Mouse (Mus musculus) T-helper 1 cell (primary cell): ENCODE results near the gene Fezf1.

ENCODE experiments used
- in situ Hi-C: fragments of 300-600 bp; cut with MboI, MseI; formaldehyde crosslinking; loops from one replicate; pipeline ENCODE4 v1.15.1; 2025; ENCODE audit warnings: high pct_unique_total_duplicates

Gene Fezf1

DNA sequence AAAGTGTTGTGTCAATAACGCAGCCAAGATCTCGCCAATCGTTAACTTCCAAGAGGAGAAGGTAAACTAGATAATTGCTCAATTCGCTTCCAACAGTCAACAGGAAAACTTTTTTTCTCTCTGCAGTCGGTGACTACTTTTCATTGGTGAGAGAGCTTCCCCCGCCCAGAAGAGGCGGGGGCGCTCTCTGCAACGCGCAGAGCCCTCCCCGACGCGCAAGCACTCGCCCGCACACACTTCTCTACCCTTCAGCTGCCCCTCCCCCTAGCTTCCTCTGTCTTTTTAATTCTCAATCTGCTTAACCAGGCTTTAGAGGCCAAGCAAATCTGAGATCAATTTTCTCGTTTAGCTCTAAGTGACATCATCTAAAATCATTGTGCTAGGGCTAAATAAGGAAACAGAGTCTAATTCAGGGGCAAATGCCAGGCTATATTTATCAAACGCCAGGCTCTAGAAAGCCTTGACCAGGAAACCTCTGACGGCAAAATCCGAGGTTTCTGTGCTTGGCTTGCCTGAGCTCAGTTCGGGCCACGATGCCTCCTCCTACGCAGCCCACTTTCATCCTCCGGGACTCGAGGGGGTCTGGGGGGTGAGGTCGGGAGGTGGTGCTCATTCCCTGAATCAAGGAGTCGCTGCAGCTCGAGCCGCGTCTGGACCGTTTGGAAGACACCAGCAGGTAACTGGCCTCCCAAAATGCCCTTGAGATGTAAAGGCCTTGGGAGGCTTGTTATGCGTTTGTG, at the start of gene Fezf1:
Gene Fezf1 (minus strand): TSS at position 50 of the 740 bp plus-strand sequence.
- in situ Hi-C loops, result no loop called here

DNA sequence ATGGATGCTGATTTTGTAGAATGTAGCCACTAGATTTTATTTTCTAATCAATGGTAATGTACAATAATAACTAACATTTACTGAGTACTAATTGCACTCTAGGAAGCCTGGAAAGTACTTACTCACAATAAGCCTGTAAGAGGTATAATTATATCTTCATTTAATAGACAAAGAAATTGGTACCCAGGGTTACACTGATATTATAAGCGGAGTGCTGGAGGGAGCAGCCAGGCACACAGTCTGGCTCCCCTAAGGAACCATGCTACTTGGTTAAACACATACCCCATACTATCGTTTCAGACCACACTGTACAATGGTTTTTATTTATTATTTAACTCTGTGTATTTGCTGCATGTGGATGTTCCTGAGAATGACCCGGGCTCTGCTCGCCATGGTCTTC, 46.5 kb upstream of the Fezf1 start:
- in situ Hi-C loops, result no loop called here

DNA sequence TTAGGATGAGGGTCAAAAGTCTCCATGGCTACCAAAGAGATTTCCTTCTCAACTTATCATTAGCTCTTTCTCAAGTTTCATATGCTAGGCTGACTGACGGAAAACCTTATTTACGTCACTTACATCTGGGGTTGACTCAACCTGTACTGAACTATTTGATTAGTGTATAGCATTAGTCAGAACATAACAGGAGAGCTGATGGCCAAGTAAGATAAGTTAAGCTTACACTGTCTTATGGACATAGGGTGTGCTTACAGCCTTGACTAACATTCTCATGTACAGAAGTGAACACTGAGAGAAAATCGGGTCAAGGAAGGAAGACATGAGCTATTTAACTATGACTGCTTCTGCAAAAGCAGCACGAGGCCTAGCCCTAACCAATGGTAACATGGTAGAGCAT, 40.6 kb upstream of the Fezf1 start:
- in situ Hi-C loops, result no loop called here

DNA sequence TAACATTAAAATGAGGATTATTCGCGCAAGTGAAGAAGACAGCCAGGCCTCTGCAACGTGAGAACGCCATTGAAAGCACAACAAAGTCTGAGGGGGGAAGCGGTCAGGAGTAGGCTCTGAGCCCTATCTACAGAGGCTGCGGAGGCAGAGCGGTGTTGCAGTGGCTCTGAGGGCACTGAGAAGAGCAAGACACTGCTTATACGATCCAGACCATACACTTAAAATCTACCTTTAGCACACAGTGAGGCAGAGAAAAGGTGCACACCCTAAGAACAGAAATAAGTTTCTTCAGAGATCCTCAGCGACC, 33.3 kb upstream of the Fezf1 start:
- in situ Hi-C loops, result no loop called here

DNA sequence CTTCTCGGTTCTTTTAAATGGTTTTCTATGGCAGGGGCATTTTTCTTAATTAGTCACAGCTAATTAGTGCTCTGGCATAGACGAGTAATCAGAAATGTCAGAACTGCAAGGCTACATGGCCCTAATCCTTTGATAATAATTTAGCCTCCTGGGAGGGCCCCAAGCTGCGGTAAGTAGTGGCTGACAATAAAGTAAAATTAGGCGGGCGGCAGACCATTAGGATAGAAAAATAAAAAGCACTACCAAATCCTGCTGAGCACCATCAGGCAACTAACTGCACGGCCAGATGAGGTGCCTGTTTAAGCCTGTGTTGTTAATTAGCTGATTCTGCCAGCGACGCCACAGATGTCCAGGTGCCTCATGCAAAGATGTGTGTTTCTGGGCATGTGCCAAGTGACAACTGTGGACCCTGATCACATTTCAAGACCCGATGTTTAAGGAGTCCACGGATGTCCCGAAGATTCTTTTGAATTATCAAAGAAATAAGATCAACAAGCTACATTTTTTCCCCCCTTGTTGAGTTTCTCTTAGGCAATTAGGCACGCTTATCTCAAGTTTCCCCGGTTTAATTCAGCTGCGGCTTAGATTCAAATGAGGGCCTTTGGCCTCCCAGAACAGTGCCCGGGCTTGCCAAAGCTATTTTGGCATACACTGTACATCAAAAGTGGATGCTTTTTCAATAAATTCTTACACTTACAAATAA, 32.8 kb upstream of the Fezf1 start:
- in situ Hi-C loops, result no loop called here

DNA sequence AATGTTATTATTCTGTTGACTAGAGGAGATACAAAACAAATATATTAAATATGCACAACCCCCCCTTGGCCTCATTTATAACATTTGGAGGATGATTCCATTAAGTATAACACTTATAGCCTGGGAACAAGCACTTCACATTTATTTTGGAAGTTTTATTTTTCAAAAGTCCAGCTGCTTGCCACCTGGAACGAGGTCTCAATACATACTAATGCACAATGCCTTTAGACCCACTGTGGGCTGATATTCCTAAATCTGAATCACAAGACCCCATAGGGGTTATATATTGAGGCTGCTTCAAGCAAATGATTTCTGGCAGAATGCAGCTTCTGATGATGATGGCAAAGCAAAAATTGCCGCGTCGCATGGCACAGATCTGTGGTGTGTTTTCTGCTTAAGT, 25.3 kb upstream of the Fezf1 start:
- in situ Hi-C loops, result no loop called here

DNA sequence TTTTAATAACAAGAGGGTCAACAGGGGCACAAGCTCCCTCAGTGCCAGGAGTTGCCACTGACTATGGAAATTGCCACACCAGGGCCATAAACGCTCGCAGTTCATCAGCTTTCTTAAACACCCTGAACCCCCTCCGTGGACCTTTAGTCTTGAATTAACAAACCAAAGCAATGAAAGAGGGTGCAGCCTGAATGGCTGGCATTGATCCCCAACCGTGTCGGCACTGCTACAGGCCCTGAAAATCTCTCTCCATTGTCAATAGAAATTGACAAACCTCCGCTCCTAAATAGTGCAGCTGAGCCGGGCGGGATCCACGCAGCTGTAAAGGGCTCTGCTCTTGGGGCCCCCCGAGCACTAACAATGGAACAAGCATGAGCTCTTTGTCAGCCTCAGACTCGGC, 24.8 kb upstream of the Fezf1 start:
- in situ Hi-C loops, result no loop called here

DNA sequence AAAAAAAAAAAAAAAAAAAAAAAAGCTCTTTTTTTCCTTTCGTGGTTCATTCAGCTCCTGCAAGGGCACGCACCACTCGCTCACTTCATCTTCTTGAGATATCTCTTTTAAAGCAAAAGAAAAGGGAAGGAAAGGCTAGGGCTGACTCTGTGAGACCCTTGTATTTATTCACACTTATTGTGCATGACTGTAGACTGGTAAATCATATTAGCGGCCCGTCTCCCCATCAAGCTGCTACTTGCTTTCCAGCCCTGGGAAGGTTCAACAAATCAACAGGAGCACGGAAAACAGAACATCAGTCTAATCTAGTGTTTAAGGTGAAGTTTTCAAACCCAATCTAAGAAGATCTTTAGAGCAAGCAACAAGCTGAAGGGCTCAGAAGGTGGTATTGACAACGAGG, 24.4 kb upstream of the Fezf1 start:
- in situ Hi-C loops, result no loop called here

DNA sequence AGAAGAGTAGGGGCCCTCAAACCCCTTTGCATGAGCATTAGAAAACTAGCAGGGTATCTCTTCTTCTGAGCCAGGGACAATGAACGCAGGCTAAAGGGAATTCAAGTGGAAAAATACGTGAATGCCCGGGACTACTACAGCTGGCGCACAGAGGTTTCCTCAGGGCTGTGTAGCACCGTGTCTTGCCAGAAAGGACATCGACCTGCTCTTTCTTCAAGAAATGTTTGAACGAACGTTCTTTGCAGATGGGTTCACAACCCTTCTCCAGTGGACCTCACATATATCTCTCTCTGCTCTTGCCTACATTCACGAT, 12.5 kb upstream of the Fezf1 start:
- in situ Hi-C loops, result no loop called here

DNA sequence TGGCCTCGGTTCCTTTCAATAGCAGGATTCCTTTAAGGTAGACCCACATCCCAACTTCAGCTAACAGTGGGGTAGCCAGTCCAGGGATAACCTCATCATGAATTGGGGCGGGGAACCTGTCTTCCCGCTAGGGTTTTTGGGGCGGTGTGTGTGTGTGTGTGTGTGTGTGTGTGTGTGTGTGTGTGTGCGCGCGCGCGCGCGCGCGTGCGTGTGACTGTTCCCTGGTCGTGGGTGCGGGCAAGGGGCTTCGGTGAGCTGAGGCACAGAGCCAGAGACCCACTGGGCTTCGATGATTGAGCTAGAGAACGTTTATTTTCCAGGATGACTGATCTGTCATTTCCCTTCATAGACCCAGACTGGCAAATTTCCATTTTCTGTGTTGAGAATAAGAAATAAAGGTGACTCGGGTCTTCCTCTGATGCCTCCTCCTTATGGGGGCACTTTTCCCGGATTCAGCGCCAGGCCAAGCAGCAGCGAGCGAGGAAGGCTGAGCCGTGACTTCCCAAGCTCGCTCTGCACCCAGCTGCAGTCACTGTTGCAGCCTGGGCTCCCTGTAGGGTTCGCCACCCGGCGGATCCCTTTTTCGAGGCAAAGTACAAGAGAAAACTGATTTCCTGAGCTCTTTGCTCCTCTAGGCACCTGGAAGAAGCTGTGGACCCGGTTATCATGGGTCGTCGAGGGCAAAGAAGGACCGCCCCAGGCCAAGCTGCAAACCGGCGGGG, 12.0 kb upstream of the Fezf1 start:
- in situ Hi-C loops, result no loop called here

DNA sequence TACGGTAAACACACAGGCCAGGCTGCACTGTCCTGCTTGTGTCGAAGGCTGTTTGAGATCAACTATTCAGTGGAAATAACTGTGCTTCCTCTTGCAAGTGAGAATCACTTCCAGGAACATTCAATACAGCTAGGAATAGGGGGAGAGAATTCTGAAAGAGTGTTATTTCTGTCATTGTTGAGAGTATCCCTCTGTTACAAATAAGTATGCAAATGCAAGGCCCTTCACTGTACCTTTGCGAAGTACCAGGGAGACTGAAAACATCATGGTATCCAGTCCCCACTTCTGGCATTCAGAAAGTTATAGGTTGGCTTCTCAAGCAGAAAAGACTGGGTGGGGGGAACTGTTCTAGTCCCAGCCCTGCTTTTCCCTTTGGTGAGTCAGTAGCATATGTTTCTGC, 9.8 kb upstream of the Fezf1 start:
- in situ Hi-C loops, result no loop called here

DNA sequence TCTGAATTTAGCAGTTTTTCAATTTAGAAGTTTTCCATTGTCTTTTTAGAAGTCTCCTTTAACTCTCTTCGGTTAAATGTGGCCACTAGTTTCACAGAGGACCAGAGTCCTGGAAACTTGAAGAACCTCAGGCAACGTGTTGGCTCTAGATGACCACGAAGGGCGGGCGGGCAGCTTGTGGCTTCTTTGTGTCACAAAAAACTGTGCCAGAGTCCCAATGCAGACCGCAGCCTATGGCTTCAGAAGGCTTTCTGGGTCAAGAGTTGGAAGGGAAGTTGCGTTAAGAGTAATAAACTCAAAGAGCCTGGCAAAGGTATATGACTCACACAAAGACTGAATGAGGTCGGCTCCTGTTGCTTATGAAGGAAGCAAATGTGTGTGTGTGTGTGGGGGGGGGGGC, 7.0 kb upstream of the Fezf1 start:
- in situ Hi-C loops, result no loop called here

DNA sequence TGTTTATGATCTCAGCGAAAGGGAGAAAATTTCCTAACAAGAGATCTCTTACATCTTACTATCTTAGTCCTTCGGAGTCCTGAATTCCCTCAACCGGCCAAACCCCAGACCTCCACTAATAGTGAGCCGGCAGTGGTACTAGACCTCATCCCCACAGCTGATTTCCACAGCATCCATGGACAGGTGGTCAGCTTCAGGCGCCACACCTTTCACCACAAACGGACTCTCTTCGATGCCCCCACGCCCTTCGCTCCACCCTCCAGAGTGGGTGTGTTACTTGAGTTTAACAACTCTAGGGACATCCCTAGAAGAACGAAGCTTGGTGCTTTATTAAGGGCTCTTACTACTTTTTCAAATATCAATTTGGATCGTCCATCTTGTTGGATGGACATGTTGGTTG, 6.5 kb upstream of the Fezf1 start:
- in situ Hi-C loops, result no loop called here

DNA sequence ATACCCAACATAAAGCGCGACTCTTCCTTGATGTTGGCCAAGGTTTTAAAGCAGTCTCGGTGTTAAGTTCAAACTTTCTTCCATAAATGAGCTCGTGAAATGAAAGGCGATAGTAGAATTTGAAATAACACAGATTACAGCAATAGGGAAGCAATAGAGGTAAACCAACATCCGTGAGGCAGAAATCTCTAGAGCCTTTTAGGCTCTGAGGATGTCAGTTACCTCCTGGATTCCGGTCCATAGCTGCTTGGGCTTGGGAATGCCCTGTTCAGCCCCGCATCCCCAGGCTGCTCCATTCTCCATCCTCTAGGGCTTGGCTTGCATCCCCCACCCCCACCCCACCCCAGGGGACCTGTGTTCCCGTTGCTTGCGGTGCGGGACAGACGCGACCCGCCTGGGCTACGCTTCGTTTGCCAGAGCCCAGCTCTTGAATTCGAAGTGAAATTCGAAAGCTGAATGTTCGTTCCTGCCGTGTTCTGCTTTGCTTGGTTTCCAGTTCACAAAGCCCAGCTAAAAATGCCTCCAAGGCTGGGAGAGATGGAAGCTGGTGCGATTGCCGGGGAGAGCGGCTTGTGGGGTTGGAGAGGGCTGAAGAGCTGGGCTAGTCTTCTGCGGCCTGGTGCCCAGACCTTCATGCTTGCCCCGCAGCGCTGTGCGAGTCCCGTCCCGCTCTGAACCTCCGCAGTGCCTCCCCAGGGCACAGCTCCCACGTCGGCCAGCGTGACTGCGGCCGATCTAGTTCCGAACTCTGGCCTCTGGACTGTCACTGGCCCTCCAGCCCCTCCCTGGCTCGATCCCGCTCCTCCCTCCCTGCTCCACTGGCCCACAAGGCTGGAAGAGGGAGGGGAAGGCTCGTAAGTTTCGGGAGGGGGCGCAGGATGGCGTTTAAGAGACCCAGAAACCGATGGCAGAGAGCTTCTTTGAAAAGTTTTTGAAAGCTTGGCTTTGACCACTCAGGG, 5.5 kb upstream of the Fezf1 start:
- in situ Hi-C loops, result no loop called here

DNA sequence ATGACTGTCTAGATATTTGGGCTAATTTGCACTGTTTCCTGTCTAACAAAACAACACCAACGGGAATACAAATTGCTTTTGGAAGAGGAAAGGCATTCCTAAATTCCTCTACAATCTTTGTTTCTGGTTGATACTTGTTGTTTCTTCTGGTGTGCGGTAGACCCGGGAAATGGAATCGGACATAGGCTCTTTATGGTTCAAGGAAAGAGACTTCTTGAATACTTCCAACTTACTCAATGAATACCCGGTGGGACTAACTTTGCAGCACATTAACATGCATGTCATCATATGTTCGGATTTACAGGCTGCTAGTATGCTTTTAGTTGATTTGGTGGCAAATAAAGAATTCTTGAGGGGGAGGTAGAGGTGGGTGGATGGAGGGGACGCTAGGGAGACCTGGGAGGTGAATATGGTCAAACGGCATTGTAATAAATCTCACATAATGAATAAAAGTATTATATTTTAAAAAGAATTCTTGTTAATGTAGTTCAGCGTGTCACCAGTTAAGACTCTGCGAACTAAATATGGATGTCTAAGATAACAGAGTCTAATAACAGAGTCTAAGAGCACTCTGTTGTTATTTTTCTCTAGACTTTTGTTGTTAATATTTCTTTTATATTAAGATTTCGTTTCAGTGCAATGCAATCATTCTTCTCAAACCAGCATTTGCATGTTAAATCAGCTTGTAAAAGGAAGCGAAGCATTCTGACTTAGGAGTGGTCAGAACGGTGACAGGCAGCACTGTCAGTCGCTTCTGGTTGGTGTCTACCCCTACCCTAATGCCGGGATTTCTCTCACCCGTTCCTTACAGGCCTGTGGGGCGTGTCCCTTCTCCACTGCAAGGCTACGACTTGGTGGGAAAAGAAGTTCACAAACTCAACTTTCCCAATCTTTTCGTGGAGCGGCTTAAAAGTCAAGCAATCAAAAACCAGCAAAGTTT, 4.3 kb upstream of the Fezf1 start:
- in situ Hi-C loops, result no loop called here

DNA sequence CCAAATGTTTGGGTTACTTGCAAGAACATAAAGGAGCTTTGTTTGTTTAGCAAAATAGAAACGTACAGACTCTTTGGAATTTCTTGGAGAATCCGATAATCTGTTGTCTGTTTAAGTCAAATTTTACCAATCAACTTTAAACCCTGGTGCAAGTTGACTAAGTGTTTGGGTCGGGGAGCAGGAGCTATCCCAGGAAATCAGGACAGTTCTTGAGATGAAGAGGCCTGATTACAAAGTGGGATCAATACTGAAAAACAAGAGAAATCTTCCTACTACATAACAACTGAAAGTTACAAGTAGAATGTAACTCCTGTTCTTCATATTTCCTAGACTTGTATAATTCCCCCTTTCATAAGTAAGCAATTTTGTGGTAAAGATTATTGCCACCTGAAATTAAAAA, 3.3 kb upstream of the Fezf1 start:
- in situ Hi-C loops, result no loop called here

DNA sequence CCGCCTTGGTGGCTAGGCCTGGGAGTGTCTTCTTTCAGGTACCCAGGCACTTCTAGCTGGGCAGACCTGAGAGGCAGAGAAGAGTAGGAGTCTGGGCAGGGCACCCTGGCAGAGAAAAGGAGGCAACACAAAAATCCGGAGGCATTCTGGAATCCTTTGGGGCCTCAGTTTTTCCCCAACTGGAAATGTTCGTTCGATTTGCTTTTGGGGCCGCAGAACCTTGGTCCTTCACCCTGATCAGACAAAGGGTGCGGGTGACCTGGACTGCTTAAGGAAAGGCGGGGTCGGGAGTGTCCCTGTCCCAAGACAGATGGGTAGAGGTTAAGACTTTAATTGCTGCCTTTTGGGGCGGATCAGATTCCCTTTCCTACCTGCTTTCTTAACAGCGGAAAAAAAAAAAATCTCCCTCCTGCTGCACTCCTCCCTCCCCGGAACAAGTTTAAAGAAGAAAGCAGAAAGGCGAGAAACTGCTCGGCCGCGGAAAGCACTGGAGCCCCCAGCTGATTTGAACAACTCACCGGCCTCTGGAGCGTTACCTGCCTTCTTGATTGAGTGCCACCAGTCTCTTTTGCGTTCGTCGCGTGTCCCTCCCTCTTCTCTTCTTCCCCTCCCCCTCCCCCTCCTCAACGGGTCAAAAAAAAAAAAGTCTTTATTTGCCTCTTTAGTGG, 2.3 kb upstream of the Fezf1 start:
- in situ Hi-C loops, result no loop called here

DNA sequence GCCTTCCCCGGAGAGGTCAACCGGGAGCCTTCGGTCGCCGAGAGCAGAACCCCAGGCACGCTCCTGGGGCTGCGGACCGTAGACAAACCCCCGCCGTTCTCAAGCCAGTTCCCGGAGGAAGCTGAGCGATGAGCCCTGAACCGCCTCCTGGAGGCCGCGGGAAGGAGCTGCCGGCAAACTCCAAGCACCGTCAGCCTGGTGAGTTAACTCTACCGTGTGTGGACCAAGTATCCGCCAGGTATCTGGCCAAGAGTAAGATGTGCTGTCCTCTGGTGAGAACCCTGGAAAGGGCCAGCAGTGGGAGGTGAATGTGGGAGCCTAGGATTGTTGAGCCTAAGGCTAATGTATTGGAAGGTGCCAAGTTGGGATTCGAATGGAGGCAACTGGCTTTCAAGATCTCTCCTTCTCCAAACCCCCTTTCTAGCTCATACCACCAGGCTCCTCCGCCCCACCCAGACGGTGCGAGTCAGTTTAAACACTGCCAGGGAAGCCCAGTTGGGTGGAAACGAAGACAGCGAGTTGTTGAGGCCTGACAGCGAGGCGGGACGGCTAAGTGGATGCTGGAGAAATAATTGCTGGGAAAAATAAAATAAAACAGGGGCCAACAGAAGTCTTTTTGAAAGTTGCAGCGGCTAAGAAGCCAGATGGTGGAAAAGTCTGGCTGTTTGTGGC, 1.6 kb upstream of the Fezf1 start:
- in situ Hi-C loops, result no loop called here

DNA sequence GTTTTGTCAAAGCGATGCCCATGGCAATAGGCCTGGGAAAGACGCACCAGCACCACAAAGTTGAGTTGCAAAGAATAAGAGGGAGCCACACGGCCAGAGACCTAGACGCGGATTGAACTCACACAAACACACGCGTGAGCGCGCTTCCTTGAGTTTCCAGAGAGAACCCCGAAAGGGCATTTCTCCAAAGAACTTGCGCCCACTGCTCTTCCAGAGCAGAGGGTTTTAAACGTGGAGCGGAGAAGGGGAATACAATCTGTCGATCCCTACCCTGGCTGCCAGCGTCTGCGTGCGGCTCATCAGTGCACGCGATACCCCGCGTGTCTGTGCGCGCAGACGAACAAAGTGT, 865 bp upstream of the Fezf1 start:
- in situ Hi-C loops, result no loop called here
